Mouse (Mus musculus) kidney, postnatal 25 days (tissue): Measurements from ENCODE around the gene Cda.

Experiments used
- DNase-seq, 2 experiments: peaks; one replicate each; pipeline ENCODE4 v3.0.0; 2021; ENCODE audit warnings: mixed read lengths in 2 of 2

The Cda gene

DNA sequence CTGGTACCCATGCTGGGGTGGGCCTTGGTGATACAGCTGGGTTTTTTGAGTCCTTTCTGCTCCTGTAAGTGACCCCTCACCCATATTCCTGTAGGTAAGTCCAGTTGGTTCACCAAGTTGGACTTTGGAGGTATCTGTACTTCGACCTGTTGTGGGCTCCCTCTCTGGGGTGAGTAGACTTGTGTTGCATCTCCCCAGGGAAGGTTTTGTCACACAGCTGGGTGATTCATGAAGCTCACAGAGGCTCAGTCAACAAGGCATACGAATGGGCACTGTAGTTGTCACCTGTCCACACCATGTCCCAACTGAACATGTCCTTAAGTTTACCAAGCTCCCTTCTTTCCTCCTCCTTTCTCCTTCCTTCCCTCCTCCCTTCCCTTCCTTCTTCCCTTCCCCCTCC is 1.2 kb downstream of the Cda start:
- peak; percentile 61 to 85 for DNase-seq

GRCm38 (mm10) chr4:138363511-138363910 is 4.3 kb downstream of the Cda start:
- no peak for DNase-seq

DNA sequence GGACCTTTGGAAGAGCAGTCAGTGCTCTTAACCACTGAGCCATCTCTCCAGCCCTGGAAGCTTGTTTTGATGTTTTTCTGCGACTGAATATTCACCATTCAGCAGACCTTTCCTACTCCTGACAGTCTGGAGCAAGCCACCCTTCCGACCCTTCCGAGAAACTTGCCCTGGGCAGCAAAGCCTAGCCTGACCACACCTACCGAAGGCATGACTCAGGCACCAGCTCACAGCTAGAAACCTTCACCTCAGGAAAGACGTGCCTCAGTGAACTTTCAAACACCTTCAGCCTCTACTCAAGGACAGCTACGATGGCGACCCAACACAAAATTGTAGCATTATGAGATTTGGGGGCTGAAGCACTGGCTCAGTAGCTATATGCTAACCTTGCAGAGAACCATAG is 4.9 kb downstream of the Cda start:
- peak in 1 of 2 experiments; percentile 67 for DNase-seq

GRCm38 (mm10) chr4:138361370-138361821 is 6.4 kb downstream of the Cda start:
- DNase-seq, result peak in 1 of 2 experiments; percentile 28

DNA sequence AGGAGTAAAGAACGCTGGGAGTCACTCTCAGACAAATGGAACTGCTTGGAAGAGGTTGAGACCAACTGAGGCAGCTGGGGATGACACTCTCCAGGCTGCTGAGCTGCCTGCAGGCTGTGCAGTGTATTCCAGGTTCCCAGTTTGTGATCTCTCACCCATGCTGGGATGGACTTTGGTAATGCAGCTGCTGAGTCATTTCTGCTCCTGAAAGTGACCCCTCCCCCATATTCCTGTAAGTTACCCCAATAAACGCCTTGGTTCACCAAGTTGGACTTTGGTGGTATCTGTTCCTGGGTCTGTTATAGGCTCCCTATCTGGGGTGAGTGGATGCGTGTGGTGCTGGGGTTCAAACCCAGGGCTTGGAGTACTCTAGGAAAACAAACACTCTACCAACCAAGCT is 9.6 kb downstream of the Cda start:
- no peak for DNase-seq

GRCm38 (mm10) chr4:138356551-138356950 is 11.2 kb downstream of the Cda start:
- DNase-seq, result no peak

DNA sequence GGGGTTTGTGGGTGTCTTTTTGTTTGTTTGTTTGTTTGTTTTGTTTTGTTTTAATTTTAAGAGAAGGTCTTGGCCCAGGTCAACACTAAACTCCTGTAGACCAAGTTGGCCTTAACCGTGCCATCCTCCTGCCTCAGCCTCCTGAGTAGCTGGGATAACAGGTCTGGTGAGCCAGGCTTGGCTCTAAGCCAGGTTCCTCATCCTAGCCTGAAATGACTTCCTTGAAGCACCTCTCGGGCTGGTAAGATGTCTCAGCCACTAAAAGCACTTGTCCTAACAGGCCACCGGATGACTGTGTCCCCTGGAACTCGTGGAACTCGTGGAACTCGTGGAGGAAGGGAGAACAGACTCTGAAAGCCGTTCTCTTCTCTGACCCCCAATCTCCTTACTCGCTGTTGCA is 11.7 kb downstream of the Cda start:
- peak in 1 of 2 experiments; percentile 31 for DNase-seq

- no peak for DNase-seq
Observed at GRCm38 (mm10) chr4:138355496-138355895, 12.3 kb downstream of the Cda start.

GRCm38 (mm10) chr4:138353438-138354171 is 14.2 kb downstream of the Cda start:
- DNase-seq, result peak; percentile 64 to 73

DNA sequence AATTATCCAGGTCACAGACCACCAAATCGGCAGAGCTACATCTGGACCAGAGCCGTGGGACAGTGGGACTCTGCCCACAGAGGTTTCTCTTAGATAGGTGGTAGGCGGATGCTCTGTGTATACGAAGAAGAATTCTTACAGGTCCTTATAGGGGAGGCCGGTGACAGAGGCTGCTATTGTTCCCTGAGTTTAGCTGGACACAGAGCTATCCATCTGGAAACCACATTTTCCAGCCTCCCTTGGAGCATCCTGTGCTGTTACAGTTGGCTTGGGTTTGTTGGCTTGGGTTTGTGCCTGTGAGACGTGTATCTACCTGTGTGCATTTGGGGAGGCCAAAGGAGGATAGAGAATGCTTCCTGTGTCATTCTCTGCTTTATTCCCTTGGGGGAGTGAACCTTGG is 15.1 kb downstream of the Cda start:
- no peak for DNase-seq

DNA sequence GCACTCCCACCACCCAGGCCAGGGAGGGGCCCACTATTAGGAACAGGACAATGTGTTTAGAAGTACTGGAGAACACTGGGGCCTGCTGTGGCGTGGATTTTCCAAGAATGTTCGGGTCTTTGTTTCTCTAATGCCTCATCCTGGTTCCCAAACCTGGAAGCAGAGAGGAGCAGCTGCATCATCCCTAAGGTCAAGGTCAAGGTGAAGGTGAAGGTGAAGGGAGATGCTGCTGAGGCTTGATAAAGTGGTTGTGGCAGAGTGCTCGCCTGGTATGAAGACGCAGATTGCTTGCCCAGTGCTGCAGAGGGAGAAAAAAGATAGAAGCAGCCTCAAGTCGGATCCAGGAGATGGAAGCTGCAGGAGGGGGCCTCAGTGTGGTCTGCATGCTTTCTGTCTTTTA is 16.0 kb downstream of the Cda start:
- DNase-seq, result no peak

DNA sequence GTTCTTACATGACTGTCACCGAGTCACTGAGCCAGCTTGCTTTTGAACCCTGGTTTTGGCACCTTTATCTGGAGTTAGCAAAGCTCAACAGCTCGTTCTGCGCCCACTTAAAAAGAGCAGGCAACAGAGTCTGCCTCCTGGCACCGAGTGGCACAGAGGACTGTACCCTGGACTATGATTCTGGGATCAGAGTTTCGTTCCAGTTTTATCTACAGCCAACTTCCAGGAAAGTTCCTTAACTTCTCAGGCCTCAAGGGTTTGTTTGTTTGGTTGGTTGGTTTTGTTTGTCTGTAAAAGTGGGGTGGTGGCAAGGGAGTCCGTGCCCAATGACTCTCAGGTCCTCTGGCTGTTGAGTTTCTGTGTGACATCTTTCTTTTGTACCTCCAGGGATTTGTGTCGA is 19.1 kb downstream of the Cda start:
- peak; percentile 52 to 73 for DNase-seq

DNA sequence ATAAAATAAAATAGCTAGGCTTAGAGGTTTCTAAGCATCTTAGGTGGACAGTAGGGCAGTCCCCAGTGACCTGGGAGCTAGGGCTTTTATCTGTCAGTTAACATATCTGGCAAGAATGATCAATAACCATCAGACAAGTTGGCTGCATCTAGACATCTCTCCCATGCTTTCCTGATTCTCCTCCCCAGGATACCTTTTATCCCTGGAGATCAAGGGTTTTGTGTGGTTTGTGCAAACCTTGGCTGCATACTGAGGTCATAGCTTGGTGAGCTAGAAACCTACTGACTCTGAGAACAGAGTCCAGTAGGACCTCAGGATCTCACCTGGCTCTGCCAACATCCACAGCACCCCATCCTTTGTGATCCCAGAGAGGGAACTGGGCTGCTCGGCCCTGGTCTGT is 20.5 kb downstream of the Cda start:
- DNase-seq, result no peak

- DNase-seq, result peak in 1 of 2 experiments; percentile 58
Observed at GRCm38 (mm10) chr4:138344891-138345545, 22.8 kb downstream of the Cda start.

DNA sequence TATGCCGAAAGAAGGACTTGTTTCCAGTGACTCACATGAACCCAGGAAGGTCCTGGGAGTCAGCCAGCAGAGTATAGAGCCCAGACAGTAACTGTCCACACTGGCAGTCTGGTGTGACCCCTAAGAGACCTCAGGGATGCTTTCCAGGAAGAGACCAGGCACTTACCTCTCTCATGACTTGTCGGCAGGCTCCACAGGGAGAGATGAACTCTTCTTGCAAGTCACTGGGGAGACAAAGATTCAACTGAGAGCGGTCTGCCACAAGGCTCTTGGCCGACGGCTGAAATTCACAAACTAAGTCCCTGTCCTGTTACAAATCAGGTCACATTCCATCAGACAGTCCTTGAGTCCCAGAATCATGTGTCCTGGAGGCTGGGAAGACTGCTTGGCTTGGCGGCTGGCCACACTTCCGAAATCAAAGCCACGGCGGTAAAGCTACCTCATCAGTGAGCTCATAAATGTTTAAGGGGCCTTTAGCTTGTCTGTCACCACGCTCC is 24.4 kb downstream of the Cda start:
- peak; percentile 58 to 75 for DNase-seq

GRCm38 (mm10) chr4:138342778-138343177 is 25.0 kb downstream of the Cda start:
- peak; percentile 84 to 94 for DNase-seq

- DNase-seq, result peak in 1 of 2 experiments; percentile 32
Observed at GRCm38 (mm10) chr4:138342048-138342447, 25.7 kb downstream of the Cda start.

- no peak for DNase-seq
Observed at GRCm38 (mm10) chr4:138341393-138341792, 26.4 kb downstream of the Cda start.

- DNase-seq, result peak; percentile 61 to 80
Observed at GRCm38 (mm10) chr4:138339963-138340362, 27.8 kb downstream of the Cda start.

GRCm38 (mm10) chr4:138337341-138337740 is 30.5 kb downstream of the Cda start:
- no peak for DNase-seq

DNA sequence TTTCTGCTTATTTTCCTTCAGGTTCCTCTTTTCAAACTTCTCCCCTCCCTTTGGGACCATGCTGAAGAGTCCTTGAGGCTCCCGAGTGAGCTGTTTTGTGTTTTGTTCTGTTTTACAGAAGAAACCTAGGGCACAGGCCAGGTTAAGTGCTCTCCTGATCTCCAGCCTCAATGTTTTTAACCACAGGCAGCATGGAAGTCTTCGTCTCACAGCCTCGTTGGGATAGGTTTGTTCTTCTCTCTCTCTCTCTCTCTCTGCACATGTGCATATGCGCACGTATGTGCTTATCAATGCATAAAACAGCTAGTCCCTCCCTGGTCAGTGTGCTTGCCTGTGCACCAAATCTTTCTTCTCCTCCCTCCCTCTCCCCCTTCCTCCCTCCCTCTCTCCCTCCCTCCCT is 30.9 kb downstream of the Cda start:
- DNase-seq, result no peak

GRCm38 (mm10) chr4:138335648-138336047 is 32.1 kb downstream of the Cda start:
- DNase-seq, result peak; percentile 35 to 37

DNA sequence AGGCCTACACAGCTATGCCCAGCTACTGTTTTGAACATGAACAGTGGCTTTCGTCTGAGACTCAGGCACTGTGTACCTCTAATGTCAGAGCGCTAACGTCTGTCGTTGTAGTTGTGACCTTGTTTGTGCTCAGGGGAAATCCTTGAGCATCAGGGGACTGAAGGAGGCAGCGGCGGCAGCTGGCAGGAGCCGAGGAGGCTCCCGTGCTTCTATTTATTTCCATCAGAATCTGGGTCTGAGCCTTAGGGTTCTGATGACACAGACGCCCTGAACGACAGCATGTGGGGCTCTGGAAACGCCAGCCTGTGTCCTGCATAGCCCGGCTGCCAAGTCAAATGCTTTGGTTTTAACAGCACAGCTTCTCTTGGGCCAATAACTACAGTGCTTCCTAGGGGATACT is 32.8 kb downstream of the Cda start:
- peak in 1 of 2 experiments; percentile 28 for DNase-seq

- DNase-seq, result peak in 1 of 2 experiments; percentile 30
Observed at GRCm38 (mm10) chr4:138333135-138333534, 34.7 kb downstream of the Cda start.
